Mouse (Mus musculus) midbrain, embryonic 13.5 days (tissue): ENCODE measurements around the gene Gse1. TPM values are rescaled to one million over a fixed set of nuclear protein-coding genes. Genes with fewer than 3 reads are reported as not detected.

Source experiments
- ATAC-seq: fragments of 200-750 bp; cut with Nextera tagmentation; 2 replicates; pipeline ENCODE4 v1.8.0; 2017; ENCODE audit warnings: mild to moderate bottlenecking, moderate TSS enrichment, moderate library complexity
- H3K27ac ChIP-seq: fragments of 300-500 bp; sonication (generic); 2 replicates; pipeline ENCODE4 v1.5.1; 2015; ENCODE audit warnings: inconsistent platforms, mild to moderate bottlenecking, moderate library complexity
- H3K27me3 ChIP-seq: fragments of 300-500 bp; sonication (generic); 2 replicates; pipeline ENCODE4 v1.6.1; 2015; ENCODE audit warnings: mild to moderate bottlenecking, inconsistent platforms
- H3K36me3 ChIP-seq: fragments of 300-500 bp; sonication (generic); 2 replicates; pipeline ENCODE4 v1.6.1; 2015; ENCODE audit warnings: mild to moderate bottlenecking, inconsistent platforms
- H3K4me1 ChIP-seq: fragments of 300-500 bp; sonication (generic); replicated peaks from 2 replicates; pipeline ENCODE4 v1.6.1; 2015; ENCODE audit warnings: inconsistent platforms
- H3K4me2 ChIP-seq: fragments of 300-500 bp; sonication (generic); replicated peaks from 2 replicates; pipeline ENCODE4 v1.6.1; 2015; ENCODE audit warnings: moderate library complexity, mild to moderate bottlenecking, inconsistent platforms
- H3K4me3 ChIP-seq: fragments of 300-500 bp; sonication (generic); replicated peaks from 2 replicates; pipeline ENCODE4 v1.5.1; 2015; ENCODE audit warnings: mild to moderate bottlenecking, inconsistent platforms
- H3K9ac ChIP-seq: fragments of 300-500 bp; sonication (generic); replicated peaks from 2 replicates; pipeline ENCODE4 v1.6.1; 2015; ENCODE audit warnings: mild to moderate bottlenecking, inconsistent platforms
- H3K9me3 ChIP-seq: fragments of 300-500 bp; sonication (generic); 2 replicates; pipeline ENCODE4 v1.6.1; 2016; ENCODE audit warnings: mild to moderate bottlenecking, inconsistent platforms
- WGBS: fragments of 180-500 bp; shearing (Covaris S2); methylation state at CpG from one replicate; pipeline ENCODE4 v1.1.7; 2015; 5-methylcytosine and 5-hydroxymethylcytosine counted together
- polyA plus RNA-seq: library from polyadenylated mRNA; unstranded; fragments of >200 nt; fragmentation: Nextera tagmentation; extraction: Ambion mirVana; gene quantifications from 2 replicates; pipeline ENCODE4 v1.2.1, GENCODE M21; 2015

Gene Gse1
- polyA plus RNA-seq, 1 experiment from 2014 or later, result 22.5 TPM

DNA sequence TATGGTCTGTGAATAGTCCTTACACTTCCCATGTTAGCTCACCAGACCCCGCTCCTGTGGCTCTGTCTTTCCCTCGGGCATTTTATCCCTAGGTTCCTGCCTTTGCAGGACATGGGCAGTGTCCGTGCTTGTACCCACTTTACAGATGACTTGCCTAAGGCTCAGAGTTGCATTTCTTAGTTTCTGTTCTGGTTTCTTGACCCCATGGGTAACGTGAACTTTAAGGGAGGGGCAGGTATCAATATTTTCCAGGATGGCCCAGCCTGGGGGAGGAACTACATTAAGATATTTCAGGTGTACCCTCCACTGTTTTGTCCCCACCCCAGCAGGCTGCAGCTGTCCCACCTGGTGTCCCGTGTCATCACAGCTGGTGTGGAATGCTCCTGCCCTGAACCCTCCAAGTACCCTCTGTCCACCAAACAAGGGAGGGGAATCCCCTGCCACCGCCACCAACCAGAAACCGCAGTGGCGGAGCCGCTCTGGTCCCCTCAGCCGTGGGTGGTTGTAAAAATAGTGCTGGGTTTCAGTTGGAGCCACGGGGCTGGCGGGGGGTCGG lies 36.2 kb downstream of the Gse1 start:
- Histone ChIP-seq H3K4me3 (no peak overlapping the region), H3K4me2 (peak overlapping the region; percentile 34; the same call in 1 of the 2 replicates), H3K9ac (no peak overlapping the region), H3K27me3 (peaks cover 17% of the 10 kb centered on the region; the same call in 1 of the 2 replicates), H3K9me3 (no peaks in the 10 kb centered on the region), H3K4me1 (peaks cover 72% of the 10 kb centered on the region), H3K36me3 (no peaks in the 10 kb centered on the region), H3K27ac (peak overlapping the region; percentile 79)
- 34% methylated on average over 13 of the region's 13 CpGs for WGBS
- ATAC-seq, result no peak

DNA sequence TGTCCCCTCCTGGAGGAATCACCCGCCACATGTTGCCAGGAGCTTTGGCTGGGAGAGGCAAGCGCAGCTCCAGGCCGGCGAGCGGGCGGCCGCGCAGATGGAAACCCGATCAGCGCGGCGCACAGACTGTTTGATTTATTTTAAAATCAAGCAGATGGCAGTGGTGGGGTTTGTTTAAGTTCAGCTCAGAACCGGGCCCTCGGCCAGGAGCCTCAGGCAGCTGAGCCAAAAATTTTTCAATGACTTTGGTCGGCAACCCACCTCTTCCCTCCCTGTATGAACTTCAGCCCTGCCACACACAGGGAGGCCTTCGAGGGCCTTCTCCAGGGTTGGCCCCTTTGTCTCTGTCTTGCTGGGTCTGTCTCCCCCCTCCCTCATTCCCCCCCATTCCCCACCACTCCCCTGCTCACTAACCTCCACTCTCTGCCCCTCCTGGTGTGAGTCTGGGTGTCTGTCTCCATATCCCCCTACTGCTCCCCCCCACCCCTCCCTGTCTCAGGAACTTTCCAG lies 36.7 kb downstream of the Gse1 start:
- no peaks in the 10 kb centered on the region for H3K36me3 ChIP-seq
- ATAC-seq, result peak; percentile 73
- peaks cover 17% of the 10 kb centered on the region; the same call in 1 of the 2 replicates for H3K27me3 ChIP-seq
- no peak overlapping the region for H3K4me3 ChIP-seq
- peak overlapping the region; percentile 34; the same call in 1 of the 2 replicates for H3K4me2 ChIP-seq
- WGBS, result 2% methylated on average over 16 of the region's 16 CpGs
- H3K4me1 ChIP-seq, result peaks cover 72% of the 10 kb centered on the region
- H3K27ac ChIP-seq, result peak overlapping the region; percentile 79
- no peaks in the 10 kb centered on the region for H3K9me3 ChIP-seq
- H3K9ac ChIP-seq, result no peak overlapping the region

- H3K27ac ChIP-seq, result peak overlapping the region; percentile 79
- H3K4me2 ChIP-seq, result no peak overlapping the region
- peaks cover 17% of the 10 kb centered on the region; the same call in 1 of the 2 replicates for H3K27me3 ChIP-seq
- 0 out of 2 replicates have a peak overlapping the region, but pooled peaks have one; percentile 40 for H3K9ac ChIP-seq
- no peaks in the 10 kb centered on the region for H3K9me3 ChIP-seq
- peak; percentile 12 for ATAC-seq
- peaks cover 76% of the 10 kb centered on the region for H3K4me1 ChIP-seq
- H3K36me3 ChIP-seq, result no peaks in the 10 kb centered on the region
- 5% methylated on average over 4 of the region's 4 CpGs for WGBS
- H3K4me3 ChIP-seq, result no peak overlapping the region
Observed at GRCm38 (mm10) chr8:120265471-120265870, 37.2 kb downstream of the Gse1 start.

GRCm38 (mm10) chr8:120268541-120268980 lies 40.3 kb downstream of the Gse1 start:
- Histone ChIP-seq H3K36me3 (no peaks in the 10 kb centered on the region), H3K27me3 (peaks cover 4% of the 10 kb centered on the region; the same call in 1 of the 2 replicates), H3K4me3 (no peak overlapping the region), H3K9me3 (no peaks in the 10 kb centered on the region), H3K27ac (peak overlapping the region; percentile 39; the same call in 1 of the 2 replicates), H3K4me1 (peaks cover 62% of the 10 kb centered on the region), H3K9ac (no peak overlapping the region), H3K4me2 (no peak overlapping the region)
- WGBS, result 81% methylated on average over 19 of the region's 19 CpGs
- ATAC-seq, result no peak

DNA sequence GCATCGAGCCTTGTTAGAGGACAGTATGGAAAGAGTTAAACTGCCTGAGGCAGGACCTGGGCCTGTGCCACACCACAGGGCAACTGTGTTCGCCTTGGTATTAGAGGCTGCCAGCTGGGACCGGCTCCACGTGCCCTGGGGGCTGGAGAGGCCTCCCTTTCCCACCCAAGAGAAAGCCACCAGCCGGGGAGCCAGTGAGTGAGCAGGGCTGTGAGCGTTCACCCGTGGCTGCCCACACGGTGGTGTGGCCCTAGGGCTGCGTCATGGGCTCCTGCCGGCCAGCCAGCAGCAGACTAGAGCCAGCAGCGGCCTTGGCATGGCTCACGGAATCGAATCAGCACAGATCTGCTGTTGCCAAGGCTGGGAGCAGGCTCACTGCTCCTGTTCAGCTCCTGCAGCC lies 42.2 kb downstream of the Gse1 start:
- Histone ChIP-seq H3K36me3 (no peaks in the 10 kb centered on the region), H3K4me1 (peaks cover 53% of the 10 kb centered on the region), H3K9me3 (no peaks in the 10 kb centered on the region), H3K4me2 (no peak overlapping the region), H3K9ac (no peak overlapping the region), H3K4me3 (no peak overlapping the region), H3K27me3 (peaks cover 4% of the 10 kb centered on the region; the same call in 1 of the 2 replicates), H3K27ac (no peak overlapping the region)
- 0 out of 2 replicates have a peak, but pooled peaks have one; percentile 18 for ATAC-seq
- 59% methylated on average over 13 of the region's 13 CpGs for WGBS

DNA sequence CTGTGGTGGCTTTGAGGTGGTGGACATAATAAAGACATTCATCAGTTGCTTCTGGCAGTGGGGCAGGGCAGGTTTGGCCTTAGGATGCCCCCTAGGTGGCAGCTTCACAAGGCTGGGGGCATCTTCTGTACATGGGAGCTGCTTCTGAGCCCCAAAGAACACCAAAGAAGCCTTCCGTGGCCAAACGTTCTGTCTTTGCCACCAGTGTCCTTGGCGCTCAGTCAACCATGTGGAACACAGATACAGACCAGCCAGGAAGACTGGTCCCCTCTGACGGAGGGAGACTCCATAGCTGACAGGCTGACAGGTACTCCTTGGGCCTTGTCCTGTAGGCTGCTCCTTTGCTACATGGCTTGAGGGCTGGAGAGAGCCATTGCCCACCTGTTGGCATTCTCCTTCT lies 45.2 kb downstream of the Gse1 start:
- peaks cover 9% of the 10 kb centered on the region for H3K27me3 ChIP-seq
- ATAC-seq, result no peak

GRCm38 (mm10) chr8:120276051-120276890 lies 48.0 kb downstream of the Gse1 start:
- peak overlapping the region; percentile 83 for H3K27ac ChIP-seq
- peak overlapping the region; percentile 65 for H3K4me2 ChIP-seq
- H3K36me3 ChIP-seq, result no peaks in the 10 kb centered on the region
- WGBS, result 1% methylated on average over 49 of the region's 49 CpGs
- no peaks in the 10 kb centered on the region for H3K9me3 ChIP-seq
- H3K9ac ChIP-seq, result peak overlapping the region; percentile 67
- ATAC-seq, result peak; percentile 76
- peak overlapping the region; percentile 32 for H3K4me3 ChIP-seq
- peaks cover 46% of the 10 kb centered on the region for H3K4me1 ChIP-seq
- peaks cover 24% of the 10 kb centered on the region for H3K27me3 ChIP-seq

More for the DNA sequence above, 45.2 kb downstream of the Gse1 start:
- peaks cover 55% of the 10 kb centered on the region for H3K4me1 ChIP-seq
- H3K9me3 ChIP-seq, result no peaks in the 10 kb centered on the region
- H3K9ac ChIP-seq, result no peak overlapping the region
- no peaks in the 10 kb centered on the region for H3K36me3 ChIP-seq
- H3K4me2 ChIP-seq, result no peak overlapping the region
- no peak overlapping the region for H3K27ac ChIP-seq
- no peak overlapping the region for H3K4me3 ChIP-seq
- WGBS, result 89% methylated on average over 4 of the region's 4 CpGs

GRCm38 (mm10) chr8:120276891-120277426 lies 48.7 kb downstream of the Gse1 start:
- 12% methylated on average over 16 of the region's 16 CpGs for WGBS
- no peak for ATAC-seq
- Histone ChIP-seq H3K36me3 (no peaks in the 10 kb centered on the region), H3K4me2 (peak overlapping the region; percentile 65), H3K4me1 (peaks cover 52% of the 10 kb centered on the region), H3K27me3 (peaks cover 24% of the 10 kb centered on the region), H3K9ac (peak overlapping the region; percentile 67), H3K4me3 (peak overlapping the region; percentile 32), H3K27ac (peak overlapping the region; percentile 83), H3K9me3 (no peaks in the 10 kb centered on the region)

DNA sequence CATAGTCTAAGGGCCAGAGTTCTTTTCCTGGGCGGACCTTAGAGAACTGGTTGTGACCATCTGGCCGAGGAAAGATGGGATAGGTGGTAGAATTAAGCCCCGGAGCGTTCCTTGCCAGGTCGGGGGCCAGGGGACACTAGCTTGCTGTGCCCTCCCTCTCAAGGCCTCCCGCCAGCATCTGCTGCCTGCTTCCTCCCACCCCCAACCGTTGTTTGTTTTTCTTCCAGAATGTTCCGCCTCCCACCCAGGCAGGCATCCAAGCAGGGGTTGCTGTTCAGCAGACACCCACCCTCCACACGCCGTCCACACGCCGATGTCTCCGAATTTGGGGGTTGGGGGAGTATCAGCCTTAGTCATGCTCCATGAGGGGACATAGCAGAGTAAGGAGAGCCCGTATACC lies 49.8 kb downstream of the Gse1 start:
- no peak overlapping the region for H3K9ac ChIP-seq
- H3K9me3 ChIP-seq, result no peaks in the 10 kb centered on the region
- no peak overlapping the region for H3K4me2 ChIP-seq
- H3K4me3 ChIP-seq, result no peak overlapping the region
- peaks cover 61% of the 10 kb centered on the region for H3K4me1 ChIP-seq
- 89% methylated on average over 14 of the region's 14 CpGs for WGBS
- peaks cover 24% of the 10 kb centered on the region for H3K27me3 ChIP-seq
- no peak for ATAC-seq
- no peak overlapping the region for H3K27ac ChIP-seq
- no peaks in the 10 kb centered on the region for H3K36me3 ChIP-seq

DNA sequence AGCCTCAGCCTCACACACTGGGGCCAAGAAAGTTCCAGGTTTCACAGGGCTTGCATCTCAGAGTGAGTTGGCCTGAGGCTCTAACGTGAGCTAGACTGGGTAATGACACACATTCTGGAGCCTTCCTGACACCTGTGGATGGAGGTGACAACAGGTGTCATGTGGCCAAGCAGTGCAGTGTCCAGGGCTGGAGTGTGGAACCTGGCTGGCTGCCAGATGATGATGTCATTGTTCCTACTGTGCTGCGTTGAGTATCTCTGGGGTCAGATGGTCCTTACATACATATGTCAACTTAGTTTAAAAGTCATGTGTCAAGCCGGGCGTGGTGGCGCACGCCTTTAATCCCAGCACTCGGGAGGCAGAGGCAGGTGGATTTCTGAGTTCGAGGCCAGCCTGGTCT lies 51.2 kb downstream of the Gse1 start:
- Histone ChIP-seq H3K4me2 (no peak overlapping the region), H3K4me3 (no peak overlapping the region), H3K4me1 (peaks cover 75% of the 10 kb centered on the region), H3K27me3 (peaks cover 24% of the 10 kb centered on the region), H3K9ac (no peak overlapping the region), H3K36me3 (no peaks in the 10 kb centered on the region), H3K27ac (no peak overlapping the region), H3K9me3 (no peaks in the 10 kb centered on the region)
- WGBS, result 88% methylated on average over 8 of the region's 8 CpGs
- no peak for ATAC-seq

DNA sequence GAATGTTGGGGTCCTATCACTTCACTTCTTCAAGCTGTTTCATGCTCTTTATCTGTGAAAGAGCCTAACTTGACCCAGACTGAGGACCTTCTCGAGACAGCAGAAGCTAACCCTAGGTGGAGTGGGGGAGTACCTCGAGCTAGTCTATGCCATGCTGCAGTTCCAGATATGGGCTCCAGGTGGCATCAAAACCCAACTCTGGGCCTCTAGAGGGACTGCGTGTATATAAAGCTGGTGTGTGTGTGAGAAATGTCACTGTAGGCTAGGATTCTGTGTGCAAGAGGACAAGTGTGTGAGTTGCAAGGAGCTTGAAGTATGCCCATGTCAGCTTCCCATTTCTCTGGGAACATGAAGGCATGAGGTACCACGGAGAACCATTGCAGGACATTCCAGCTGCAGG lies 53.2 kb downstream of the Gse1 start:
- peak; percentile 62; the same call in 1 of the 2 replicates for ATAC-seq
- H3K4me1 ChIP-seq, result peaks cover 78% of the 10 kb centered on the region
- H3K4me3 ChIP-seq, result no peak overlapping the region
- H3K4me2 ChIP-seq, result no peak overlapping the region
- WGBS, result 20% methylated on average over 4 of the region's 4 CpGs
- H3K36me3 ChIP-seq, result no peaks in the 10 kb centered on the region
- no peak overlapping the region for H3K9ac ChIP-seq
- no peaks in the 10 kb centered on the region for H3K9me3 ChIP-seq
- H3K27me3 ChIP-seq, result peaks cover 24% of the 10 kb centered on the region
- H3K27ac ChIP-seq, result 0 out of 2 replicates have a peak overlapping the region, but pooled peaks have one; percentile 2

DNA sequence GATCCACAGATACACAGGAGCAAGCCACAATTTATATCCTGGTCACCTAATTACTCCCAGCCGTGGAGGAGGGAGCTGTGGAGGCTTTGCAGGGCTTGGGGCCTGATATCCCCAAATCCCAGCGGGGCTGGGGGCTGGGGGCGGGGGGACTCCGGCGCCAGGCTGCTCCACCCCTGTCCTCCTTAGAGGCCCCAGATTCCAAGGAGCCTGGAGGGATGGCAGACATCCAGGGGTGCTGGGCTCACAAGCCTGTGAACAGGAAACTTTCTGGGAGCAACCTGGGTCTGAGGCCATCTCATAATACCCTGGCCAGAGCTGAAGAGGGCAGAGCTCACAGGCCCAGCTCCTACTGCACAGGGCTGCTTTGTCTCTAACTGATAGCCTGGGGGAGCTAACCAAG lies 54.2 kb downstream of the Gse1 start:
- H3K27ac ChIP-seq, result peak overlapping the region; percentile 35; the same call in 1 of the 2 replicates
- no peak for ATAC-seq

More for the DNA sequence above, 54.2 kb downstream of the Gse1 start:
- Histone ChIP-seq H3K9ac (peak overlapping the region; percentile 49), H3K36me3 (no peaks in the 10 kb centered on the region), H3K4me1 (peaks cover 71% of the 10 kb centered on the region), H3K4me3 (no peak overlapping the region), H3K9me3 (no peaks in the 10 kb centered on the region), H3K27me3 (peaks cover 21% of the 10 kb centered on the region), H3K4me2 (no peak overlapping the region)
- 42% methylated on average over 5 of the region's 5 CpGs for WGBS
